Mouse (Mus musculus): Measurements from ENCODE around the gene Zfp574. TPM values are rescaled to one million over a fixed set of nuclear protein-coding genes. Genes with fewer than 3 reads are reported as not detected.

The Zfp574 gene
- polyA plus RNA-seq, 1 experiment from 2014 or later, result 42.8 TPM

GRCm38 (mm10) chr7:25125716-25126281 is 53.4 kb downstream of the Zfp574 start:
- no peak overlapping the region for H3K27ac ChIP-seq (replicated peaks)
- WGBS, result 86% methylated on average over 10 of the region's 10 CpGs
- H3K9me3 ChIP-seq, result no peaks in the 10 kb centered on the region
- no peaks in the 10 kb centered on the region for H3K36me3 ChIP-seq
- H3K27me3 ChIP-seq, result peaks cover 6% of the 10 kb centered on the region; the same call in 1 of the 2 replicates
- H3K9ac ChIP-seq (replicated peaks), result no peak overlapping the region
- no peak overlapping the region for H3K4me2 ChIP-seq (replicated peaks)
- no peak for ATAC-seq (ENCODE audit: low FRiP score, low read depth)
- H3K4me3 ChIP-seq, result no peak overlapping the region
- H3K4me1 ChIP-seq, result no peaks in the 10 kb centered on the region

- no peaks in the 10 kb centered on the region for H3K36me3 ChIP-seq
- no peak overlapping the region for H3K9ac ChIP-seq (replicated peaks)
- no peak overlapping the region for H3K27ac ChIP-seq (replicated peaks)
- H3K4me2 ChIP-seq (replicated peaks), result no peak overlapping the region
- no peak overlapping the region for H3K4me3 ChIP-seq
- WGBS, result 72% methylated on average over 9 of the region's 9 CpGs
- no peaks in the 10 kb centered on the region for H3K9me3 ChIP-seq
- peaks cover 9% of the 10 kb centered on the region for H3K4me1 ChIP-seq
- ATAC-seq (ENCODE audit: low FRiP score, low read depth), result no peak
- peaks cover 26% of the 10 kb centered on the region for H3K27me3 ChIP-seq
Measured at GRCm38 (mm10) chr7:25127971-25128370, 55.6 kb downstream of the Zfp574 start.

GRCm38 (mm10) chr7:25129390-25129979 is 57.1 kb downstream of the Zfp574 start:
- H3K27ac ChIP-seq (replicated peaks), result no peak overlapping the region
- H3K4me1 ChIP-seq, result peaks cover 23% of the 10 kb centered on the region
- no peaks in the 10 kb centered on the region for H3K9me3 ChIP-seq
- WGBS, result 66% methylated on average over 13 of the region's 13 CpGs
- no peak for ATAC-seq (ENCODE audit: low FRiP score, low read depth)
- H3K4me3 ChIP-seq, result no peak overlapping the region
- peaks cover 40% of the 10 kb centered on the region for H3K27me3 ChIP-seq
- H3K4me2 ChIP-seq (replicated peaks), result no peak overlapping the region
- H3K9ac ChIP-seq (replicated peaks), result no peak overlapping the region
- no peaks in the 10 kb centered on the region for H3K36me3 ChIP-seq

GRCm38 (mm10) chr7:25130565-25130964 is 58.2 kb downstream of the Zfp574 start:
- no peak overlapping the region for H3K27ac ChIP-seq (replicated peaks)
- H3K9ac ChIP-seq (replicated peaks), result no peak overlapping the region
- H3K4me1 ChIP-seq, result peaks cover 30% of the 10 kb centered on the region
- H3K4me2 ChIP-seq (replicated peaks), result no peak overlapping the region
- peaks cover 1% of the 10 kb centered on the region; the same call in 1 of the 2 replicates for H3K9me3 ChIP-seq
- 0 out of 2 replicates have a peak, but pooled peaks cover under 1% of the 10 kb centered on the region for H3K36me3 ChIP-seq
- WGBS, result 86% methylated on average over 11 of the region's 11 CpGs
- H3K4me3 ChIP-seq, result no peak overlapping the region
- ATAC-seq (ENCODE audit: low FRiP score, low read depth), result no peak
- H3K27me3 ChIP-seq, result peaks cover 50% of the 10 kb centered on the region

- no peak overlapping the region for H3K9ac ChIP-seq (replicated peaks)
- no peak overlapping the region for H3K4me2 ChIP-seq (replicated peaks)
- peaks cover 54% of the 10 kb centered on the region for H3K27me3 ChIP-seq
- H3K9me3 ChIP-seq, result peaks cover 4% of the 10 kb centered on the region; the same call in 1 of the 2 replicates
- H3K4me3 ChIP-seq, result no peak overlapping the region
- no peak for ATAC-seq (ENCODE audit: low FRiP score, low read depth)
- 0 out of 2 replicates have a peak, but pooled peaks cover 3% of the 10 kb centered on the region for H3K36me3 ChIP-seq
- WGBS, result 90% methylated on average over 11 of the region's 11 CpGs
- H3K27ac ChIP-seq (replicated peaks), result no peak overlapping the region
- peaks cover 30% of the 10 kb centered on the region for H3K4me1 ChIP-seq
Measured at GRCm38 (mm10) chr7:25131247-25131646, 58.9 kb downstream of the Zfp574 start.

GRCm38 (mm10) chr7:25132318-25132960 is 60.1 kb downstream of the Zfp574 start:
- H3K27ac ChIP-seq (replicated peaks), result no peak overlapping the region
- H3K9ac ChIP-seq (replicated peaks), result no peak overlapping the region
- H3K4me3 ChIP-seq, result no peak overlapping the region
- H3K4me2 ChIP-seq (replicated peaks), result no peak overlapping the region
- peaks cover 30% of the 10 kb centered on the region for H3K4me1 ChIP-seq
- peaks cover 54% of the 10 kb centered on the region for H3K27me3 ChIP-seq
- 9% methylated on average over 25 of the region's 25 CpGs for WGBS
- ATAC-seq (ENCODE audit: low FRiP score, low read depth), result no peak
- 0 out of 2 replicates have a peak, but pooled peaks cover 3% of the 10 kb centered on the region for H3K36me3 ChIP-seq
- peaks cover 4% of the 10 kb centered on the region; the same call in 1 of the 2 replicates for H3K9me3 ChIP-seq

Small RNAs within 50 kb of the gene (microRNA-seq; reads per million reads assigned to microRNA genes)
- gene Mir6537, result not detected

Other genes starting within 250 kb of the Zfp574 start
- 23.7 and 24.8 TPM in 2 replicates for gene Gm9844, start 210.4 kb upstream of the Zfp574 start, polyA plus RNA-seq (2016; fragmentation: Nextera tagmentation; extraction: Ambion mirVana)
- gene Lypd4, start 202.6 kb upstream of the Zfp574 start, polyA plus RNA-seq (2016; fragmentation: Nextera tagmentation; extraction: Ambion mirVana), result not detected in 2 replicates
- gene Dmrtc2, start 202.5 kb upstream of the Zfp574 start, polyA plus RNA-seq (2016; fragmentation: Nextera tagmentation; extraction: Ambion mirVana), result not detected in 2 replicates
- gene Rps19, start 188.2 kb upstream of the Zfp574 start, polyA plus RNA-seq (2016; fragmentation: Nextera tagmentation; extraction: Ambion mirVana), result 1,467 and 1,476 TPM in 2 replicates
- gene Cd79a, start 175.2 kb upstream of the Zfp574 start, polyA plus RNA-seq (2016; fragmentation: Nextera tagmentation; extraction: Ambion mirVana), result 0.31 and 0.36 TPM in 2 replicates
- 78.6 and 79.4 TPM in 2 replicates for gene Arhgef1, start 169.7 kb upstream of the Zfp574 start, polyA plus RNA-seq (2016; fragmentation: Nextera tagmentation; extraction: Ambion mirVana)
- 3.6 and 5.9 TPM in 2 replicates for gene Gm4881, start 128.1 kb upstream of the Zfp574 start, polyA plus RNA-seq (2016; fragmentation: Nextera tagmentation; extraction: Ambion mirVana)
- 111 and 118 TPM in 2 replicates for gene Rabac1, start 99.8 kb upstream of the Zfp574 start, polyA plus RNA-seq (2016; fragmentation: Nextera tagmentation; extraction: Ambion mirVana)
- 77.8 and 86.3 TPM in 2 replicates for gene Atp1a3, start 66.6 kb upstream of the Zfp574 start, polyA plus RNA-seq (2016; fragmentation: Nextera tagmentation; extraction: Ambion mirVana)
- 14.9 and 18.1 TPM in 2 replicates for gene Grik5, start 221 bp upstream of the Zfp574 start, polyA plus RNA-seq (2016; fragmentation: Nextera tagmentation; extraction: Ambion mirVana)
- gene Pou2f2, start 107.2 kb downstream of the Zfp574 start, polyA plus RNA-seq (2016; fragmentation: Nextera tagmentation; extraction: Ambion mirVana), result 44.0 and 63.7 TPM in 2 replicates
- 11.7 and 12.2 TPM in 2 replicates for gene Dedd2, start 148.0 kb downstream of the Zfp574 start, polyA plus RNA-seq (2016; fragmentation: Nextera tagmentation; extraction: Ambion mirVana)
- 2.3 and 2.5 TPM in 2 replicates for gene Zfp526, start 148.9 kb downstream of the Zfp574 start, polyA plus RNA-seq (2016; fragmentation: Nextera tagmentation; extraction: Ambion mirVana)
- gene Gsk3a, start 165.3 kb downstream of the Zfp574 start, polyA plus RNA-seq (2016; fragmentation: Nextera tagmentation; extraction: Ambion mirVana), result 17.9 and 19.0 TPM in 2 replicates
- gene Erf, start 178.2 kb downstream of the Zfp574 start, polyA plus RNA-seq (2016; fragmentation: Nextera tagmentation; extraction: Ambion mirVana), result 8.8 and 10.0 TPM in 2 replicates
- gene Cic, start 195.1 kb downstream of the Zfp574 start, polyA plus RNA-seq (2016; fragmentation: Nextera tagmentation; extraction: Ambion mirVana), result 39.4 and 40.8 TPM in 2 replicates
- 399 and 410 TPM in 2 replicates for gene Pafah1b3, start 225.4 kb downstream of the Zfp574 start, polyA plus RNA-seq (2016; fragmentation: Nextera tagmentation; extraction: Ambion mirVana)
- 1.3 and 1.7 TPM in 2 replicates for gene Prr19, start 228.8 kb downstream of the Zfp574 start, polyA plus RNA-seq (2016; fragmentation: Nextera tagmentation; extraction: Ambion mirVana)
- gene Tmem145, start 233.5 kb downstream of the Zfp574 start, polyA plus RNA-seq (2016; fragmentation: Nextera tagmentation; extraction: Ambion mirVana), result 20.1 and 21.4 TPM in 2 replicates
- 20.8 and 21.3 TPM in 2 replicates for gene Megf8, start 244.6 kb downstream of the Zfp574 start, polyA plus RNA-seq (2016; fragmentation: Nextera tagmentation; extraction: Ambion mirVana)